Mouse (Mus musculus) sigmoid colon, adult 10 weeks (tissue): ENCODE measurements around the gene ccdc198. TPM values are rescaled to one million over a fixed set of nuclear protein-coding genes. Genes with fewer than 3 reads are reported as not detected.

Experiments used
- polyA plus RNA-seq: library from polyadenylated mRNA; stranded (reverse); fragments of 350-450 nt; fragmentation: Illumina TruSeq; extraction: RNeasy Lipid Tissue Mini Kit (QIAGEN cat#74804); gene quantifications from one replicate; pipeline ENCODE4 v1.2.3, GENCODE M21; 2014; ENCODE audit warnings: low read depth, low replicate concordance

ccdc198 gene
- polyA plus RNA-seq: 4.3 TPM

GRCm38 (mm10) chr14:49245126-49245714 lies at the start of gene ccdc198:
Gene ccdc198 (minus strand): TSS chr14:49245474.

DNA sequence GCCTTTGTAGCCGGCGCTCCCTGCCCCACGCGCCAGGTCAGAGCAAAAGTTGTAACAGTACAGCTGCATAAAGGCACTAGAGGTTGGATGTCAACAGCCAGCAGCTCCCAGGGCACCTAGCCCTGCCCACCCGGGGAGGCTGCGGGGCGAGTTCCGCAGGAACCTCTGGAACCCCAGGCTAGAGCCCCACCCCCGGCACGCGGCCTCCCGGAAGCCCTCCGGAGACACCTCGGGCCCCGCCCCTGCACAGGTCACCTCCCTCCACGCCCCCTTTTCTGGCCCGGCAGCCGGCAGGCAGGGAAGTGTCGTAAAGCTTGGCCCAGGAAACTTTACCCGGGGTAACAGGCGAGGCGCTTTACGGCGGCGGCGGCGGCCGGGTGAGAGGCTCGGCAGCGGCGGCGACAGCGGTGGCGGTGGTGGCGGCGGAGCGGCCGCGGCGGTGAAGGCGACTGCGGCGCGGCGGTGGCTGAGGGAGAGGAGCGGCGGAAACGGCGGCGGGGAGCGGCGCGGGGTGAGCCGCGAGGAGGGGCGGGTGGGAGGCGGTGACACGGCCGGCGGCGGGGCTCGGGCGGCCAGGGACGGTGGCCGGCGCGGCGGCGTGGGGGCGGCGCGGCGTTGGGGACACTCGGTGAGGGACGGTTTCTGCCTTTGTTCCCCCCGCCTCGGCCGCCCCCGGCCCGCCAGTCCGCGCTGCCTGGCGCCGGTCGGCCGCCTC lies 73.2 kb downstream of the ccdc198 start, which contains the start of gene Naa30:
Gene Naa30, plus strand, starts transcription at position 360 of the 715 bp plus-strand sequence.

Other genes with a start within 250 kb of the ccdc198 start
- gene Ap5m1, start 179.4 kb downstream of the ccdc198 start, polyA plus RNA-seq: 112 TPM
- 199 TPM for gene Exoc5, start 178.8 kb downstream of the ccdc198 start, polyA plus RNA-seq
- gene Naa30, start 73.2 kb downstream of the ccdc198 start, polyA plus RNA-seq: 113 TPM